Mouse (Mus musculus): ENCODE data around the gene Col4a3bp. TPM values are rescaled to one million over a fixed set of nuclear protein-coding genes. Genes with fewer than 3 reads are reported as not detected.

Gene Col4a3bp
- polyA plus RNA-seq, 1 experiment from 2014 or later = 7.1 TPM

DNA sequence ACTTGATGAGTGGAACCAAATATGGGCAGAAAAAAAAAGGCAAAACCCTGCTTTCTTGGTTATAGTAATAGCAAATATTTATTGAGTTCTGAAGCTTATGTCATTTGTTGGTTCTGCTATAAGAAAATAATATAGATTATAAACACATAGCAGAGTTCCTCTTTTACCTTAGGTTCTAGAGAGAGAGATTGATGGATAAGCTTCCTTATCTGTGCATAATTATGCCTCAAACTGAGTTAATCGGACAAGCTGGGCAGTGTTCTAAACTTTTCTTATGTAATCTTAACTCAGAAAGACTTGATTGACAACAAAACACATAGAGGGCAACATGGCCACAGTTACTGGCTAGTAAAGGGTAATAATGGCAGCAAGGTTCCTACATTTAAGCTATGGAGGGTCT lies 4.8 kb downstream of the Col4a3bp start:
- no peak for DNase-seq (ENCODE audit: low spot score)
- 75% methylated on average over 1 of the region's 1 CpGs for WGBS
- H3K27me3 ChIP-seq (ENCODE audit: low read depth, poor library complexity, severe bottlenecking) = no peaks in the 10 kb centered on the region

DNA sequence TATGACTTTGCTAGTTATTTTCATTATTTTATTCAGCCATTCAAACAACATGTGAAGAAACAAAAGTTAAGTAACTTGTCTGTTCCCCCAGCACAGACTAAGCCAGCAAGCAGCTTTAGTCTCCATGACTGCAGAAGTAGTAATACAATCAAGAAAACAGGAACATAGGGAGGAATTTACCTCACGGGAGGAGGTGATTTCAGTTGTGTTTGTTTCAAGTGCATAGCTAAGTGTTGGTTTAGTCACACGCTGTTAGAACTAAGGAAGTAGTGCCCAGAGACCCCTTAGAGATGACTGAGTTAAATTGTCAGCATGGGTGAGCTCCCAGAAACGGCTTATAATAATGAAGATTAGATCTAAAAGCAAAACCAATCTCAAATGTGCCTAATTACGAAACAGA lies 5.5 kb downstream of the Col4a3bp start:
- WGBS = 69% methylated on average over 4 of the region's 4 CpGs

More for the DNA sequence above, 4.8 kb downstream of the Col4a3bp start:
- peaks cover 13% of the 10 kb centered on the region for H3K4me1 ChIP-seq
- no peak overlapping the region for H3K4me3 ChIP-seq
- no peak overlapping the region for H3K27ac ChIP-seq (replicated peaks)
- no peaks in the 10 kb centered on the region for H3K9me3 ChIP-seq (replicated peaks)
- 0 out of 2 replicates have a peak, but pooled peaks cover 4% of the 10 kb centered on the region for H3K36me3 ChIP-seq

DNA sequence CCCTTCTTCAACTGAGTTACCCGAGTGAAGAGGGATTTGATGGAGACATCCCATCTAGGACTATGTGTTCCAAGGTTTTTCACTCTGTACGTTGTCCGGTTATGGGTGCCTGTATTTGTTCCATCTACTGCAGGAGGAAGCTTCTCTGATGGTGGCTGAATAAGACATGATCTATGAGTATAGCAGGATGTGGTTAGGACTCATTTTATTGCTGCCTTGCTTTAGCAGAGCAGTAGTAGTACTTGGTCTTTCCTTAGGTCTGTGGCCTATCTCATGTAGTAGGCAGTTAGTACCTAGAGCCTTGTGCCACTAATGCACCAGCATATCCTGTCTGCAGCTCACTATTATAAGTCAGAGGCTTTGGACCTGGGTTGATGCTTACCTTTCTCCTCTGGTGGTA lies 12.7 kb downstream of the Col4a3bp start:
- H3K27ac ChIP-seq (replicated peaks) = no peak overlapping the region
- H3K27me3 ChIP-seq (ENCODE audit: low read depth, poor library complexity, severe bottlenecking) = no peaks in the 10 kb centered on the region
- no peaks in the 10 kb centered on the region for H3K9me3 ChIP-seq (replicated peaks)
- H3K36me3 ChIP-seq = 0 out of 2 replicates have a peak, but pooled peaks cover 4% of the 10 kb centered on the region
- no peaks in the 10 kb centered on the region for H3K4me1 ChIP-seq
- WGBS = 95% methylated on average over 3 of the region's 3 CpGs
- no peak for DNase-seq (ENCODE audit: low spot score)
- H3K4me3 ChIP-seq = no peak overlapping the region

More for the DNA sequence above, 5.5 kb downstream of the Col4a3bp start:
- no peak for DNase-seq (ENCODE audit: low spot score)
- no peaks in the 10 kb centered on the region for H3K9me3 ChIP-seq (replicated peaks)
- H3K4me1 ChIP-seq = peaks cover 13% of the 10 kb centered on the region
- 0 out of 2 replicates have a peak, but pooled peaks cover 4% of the 10 kb centered on the region for H3K36me3 ChIP-seq
- no peak overlapping the region for H3K27ac ChIP-seq (replicated peaks)
- H3K4me3 ChIP-seq = no peak overlapping the region
- H3K27me3 ChIP-seq (ENCODE audit: low read depth, poor library complexity, severe bottlenecking) = no peaks in the 10 kb centered on the region

GRCm38 (mm10) chr13:96567977-96568376 lies 25.6 kb downstream of the Col4a3bp start:
- 76% methylated on average over 6 of the region's 6 CpGs for WGBS
- no peak overlapping the region for H3K27ac ChIP-seq (replicated peaks)
- H3K9me3 ChIP-seq (replicated peaks) = no peaks in the 10 kb centered on the region
- H3K27me3 ChIP-seq (ENCODE audit: low read depth, poor library complexity, severe bottlenecking) = no peaks in the 10 kb centered on the region
- H3K4me1 ChIP-seq = peaks cover 15% of the 10 kb centered on the region
- no peak overlapping the region for H3K4me3 ChIP-seq
- no peak for DNase-seq (ENCODE audit: low spot score)
- peaks cover 7% of the 10 kb centered on the region for H3K36me3 ChIP-seq

DNA sequence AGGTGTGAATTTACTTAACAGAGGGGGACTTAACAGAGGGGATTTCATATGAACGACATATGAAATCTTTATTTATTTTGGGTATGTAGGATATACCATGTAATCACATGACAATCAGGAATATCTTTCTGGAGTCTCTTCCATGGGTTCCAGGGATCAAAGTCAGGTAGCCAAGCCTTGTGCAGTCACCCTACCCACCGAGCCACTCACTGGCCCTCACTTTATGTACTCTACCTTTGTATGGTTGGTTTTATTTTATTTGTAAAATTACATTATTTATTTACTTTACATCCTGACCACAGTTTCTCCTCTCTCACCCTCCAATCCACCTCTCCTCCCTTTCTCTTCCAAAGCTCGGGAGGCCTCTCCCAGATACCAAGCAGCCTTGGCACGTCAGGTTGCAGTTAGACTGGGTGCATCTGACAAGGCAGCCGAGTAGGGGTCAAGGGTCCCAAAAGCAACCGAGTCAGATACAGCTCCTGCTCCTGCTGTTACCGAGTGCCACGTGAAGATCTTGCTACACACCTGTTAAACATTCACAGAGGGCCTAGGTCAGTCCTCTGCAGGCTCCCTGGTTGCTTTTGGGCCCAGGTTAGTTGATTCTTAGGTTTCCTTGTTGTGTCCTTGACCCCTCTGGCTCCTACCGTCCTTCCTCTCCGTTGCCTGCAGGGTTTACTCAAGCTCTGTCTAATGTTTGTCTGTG lies 28.0 kb downstream of the Col4a3bp start:
- Histone ChIP-seq H3K4me1 (peaks cover 15% of the 10 kb centered on the region), H3K36me3 (peaks cover 13% of the 10 kb centered on the region), H3K9me3 (replicated peaks) (no peaks in the 10 kb centered on the region), H3K27ac (replicated peaks) (peak overlapping the region; percentile 25; the same call in 1 of the 2 replicates), H3K4me3 (no peak overlapping the region), H3K27me3 (ENCODE audit: low read depth, poor library complexity, severe bottlenecking) (no peaks in the 10 kb centered on the region)
- DNase-seq (ENCODE audit: low spot score) = no peak
- 61% methylated on average over 10 of the region's 10 CpGs for WGBS

DNA sequence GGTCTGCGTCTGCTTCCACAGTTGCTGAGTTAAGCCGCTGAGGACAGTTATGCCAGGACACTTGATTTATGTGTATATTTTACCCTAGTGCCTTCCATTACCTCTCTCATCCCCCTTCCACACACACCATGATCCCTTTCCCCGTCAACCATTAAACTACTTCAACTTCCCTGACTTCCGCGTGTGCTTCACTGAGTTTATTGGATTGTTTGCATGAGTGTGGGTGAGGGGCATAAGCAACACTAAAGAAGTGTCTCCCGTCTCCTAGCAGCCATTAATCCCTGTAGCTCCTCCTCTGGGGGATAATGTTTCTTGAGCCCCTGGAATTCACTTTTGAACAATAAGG lies 28.6 kb downstream of the Col4a3bp start:
- no peak for DNase-seq (ENCODE audit: low spot score)
- no peaks in the 10 kb centered on the region for H3K9me3 ChIP-seq (replicated peaks)
- peaks cover 16% of the 10 kb centered on the region for H3K36me3 ChIP-seq
- H3K27ac ChIP-seq (replicated peaks) = peak overlapping the region; percentile 25; the same call in 1 of the 2 replicates
- H3K4me3 ChIP-seq = no peak overlapping the region
- no peaks in the 10 kb centered on the region for H3K27me3 ChIP-seq (ENCODE audit: low read depth, poor library complexity, severe bottlenecking)
- H3K4me1 ChIP-seq = peaks cover 15% of the 10 kb centered on the region
- WGBS = 53% methylated on average over 6 of the region's 6 CpGs

- Histone ChIP-seq H3K27ac (replicated peaks) (no peak overlapping the region), H3K4me1 (peaks cover 12% of the 10 kb centered on the region), H3K9me3 (replicated peaks) (no peaks in the 10 kb centered on the region), H3K27me3 (ENCODE audit: low read depth, poor library complexity, severe bottlenecking) (no peaks in the 10 kb centered on the region), H3K36me3 (peaks cover 16% of the 10 kb centered on the region), H3K4me3 (no peak overlapping the region)
- 91% methylated on average over 2 of the region's 2 CpGs for WGBS
- DNase-seq (ENCODE audit: low spot score) = no peak
These were observed 31.8 kb downstream of the Col4a3bp start for GRCm38 (mm10) chr13:96574170-96574569.

GRCm38 (mm10) chr13:96579104-96579503 lies 36.7 kb downstream of the Col4a3bp start:
- WGBS = 76% methylated on average over 2 of the region's 2 CpGs
- H3K4me1 ChIP-seq = peaks cover 4% of the 10 kb centered on the region; the same call in 1 of the 2 replicates
- H3K36me3 ChIP-seq = 0 out of 2 replicates have a peak, but pooled peaks cover 4% of the 10 kb centered on the region
- no peaks in the 10 kb centered on the region for H3K9me3 ChIP-seq (replicated peaks)
- no peak overlapping the region for H3K27ac ChIP-seq (replicated peaks)
- no peak for DNase-seq (ENCODE audit: low spot score)
- H3K4me3 ChIP-seq = no peak overlapping the region
- H3K27me3 ChIP-seq (ENCODE audit: low read depth, poor library complexity, severe bottlenecking) = no peaks in the 10 kb centered on the region

DNA sequence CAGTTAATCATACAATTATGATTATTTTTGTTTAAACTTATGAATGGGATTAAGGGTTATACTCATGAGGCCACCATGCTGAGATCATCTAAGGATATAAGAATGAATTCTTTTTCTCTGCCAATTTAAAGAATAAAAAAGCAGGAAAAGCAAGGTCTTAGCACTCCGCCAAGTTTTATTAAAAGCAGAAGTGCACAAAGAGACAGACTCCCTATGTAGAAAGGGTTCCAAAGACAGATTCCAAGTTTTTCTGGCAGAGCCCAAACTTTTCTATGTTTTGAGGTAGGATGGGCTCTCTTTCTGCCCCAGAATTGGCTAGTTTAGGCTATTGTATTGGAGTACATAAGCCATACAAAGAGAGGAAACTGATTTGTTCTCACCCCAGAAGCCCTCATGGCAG lies 37.6 kb downstream of the Col4a3bp start:
- H3K27ac ChIP-seq (replicated peaks) = no peak overlapping the region
- 0 out of 2 replicates have a peak, but pooled peaks cover 4% of the 10 kb centered on the region for H3K36me3 ChIP-seq
- no peak for DNase-seq (ENCODE audit: low spot score)
- no peaks in the 10 kb centered on the region for H3K9me3 ChIP-seq (replicated peaks)
- no peak overlapping the region for H3K4me3 ChIP-seq
- H3K27me3 ChIP-seq (ENCODE audit: low read depth, poor library complexity, severe bottlenecking) = no peaks in the 10 kb centered on the region
- peaks cover 4% of the 10 kb centered on the region; the same call in 1 of the 2 replicates for H3K4me1 ChIP-seq
- 78% methylated on average over 1 of the region's 1 CpGs for WGBS

DNA sequence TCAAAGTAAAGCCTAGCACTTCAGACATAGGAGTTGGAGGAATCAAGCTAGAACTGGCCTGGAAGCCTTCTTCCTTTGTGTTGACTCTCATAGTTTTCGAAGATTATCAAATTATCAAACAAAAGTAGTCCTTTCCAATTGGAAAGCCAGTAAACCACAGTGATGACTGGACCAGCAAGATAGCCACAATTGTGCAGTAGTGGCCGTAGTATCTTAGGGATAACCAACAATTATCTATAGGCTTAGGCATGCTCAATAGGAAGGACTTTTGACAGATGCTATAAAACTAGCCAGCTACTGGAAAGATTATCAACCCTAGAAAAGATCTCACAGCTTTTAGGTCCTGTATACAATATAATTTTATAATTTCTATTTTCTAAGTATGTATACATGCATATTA lies 41.8 kb downstream of the Col4a3bp start:
- Histone ChIP-seq H3K27me3 (ENCODE audit: low read depth, poor library complexity, severe bottlenecking) (no peaks in the 10 kb centered on the region), H3K27ac (replicated peaks) (no peak overlapping the region), H3K4me1 (peaks cover 7% of the 10 kb centered on the region), H3K9me3 (replicated peaks) (no peaks in the 10 kb centered on the region), H3K4me3 (no peak overlapping the region), H3K36me3 (no peaks in the 10 kb centered on the region)
- 96% methylated on average over 2 of the region's 2 CpGs for WGBS
- DNase-seq (ENCODE audit: low spot score) = no peak

- Histone ChIP-seq H3K4me1 (peaks cover 7% of the 10 kb centered on the region), H3K9me3 (replicated peaks) (no peaks in the 10 kb centered on the region), H3K36me3 (no peaks in the 10 kb centered on the region), H3K4me3 (no peak overlapping the region), H3K27me3 (ENCODE audit: low read depth, poor library complexity, severe bottlenecking) (no peaks in the 10 kb centered on the region), H3K27ac (replicated peaks) (no peak overlapping the region)
- DNase-seq (ENCODE audit: low spot score) = no peak
- 98% methylated on average over 5 of the region's 5 CpGs for WGBS
These were observed 44.1 kb downstream of the Col4a3bp start for GRCm38 (mm10) chr13:96586540-96586939.

DNA sequence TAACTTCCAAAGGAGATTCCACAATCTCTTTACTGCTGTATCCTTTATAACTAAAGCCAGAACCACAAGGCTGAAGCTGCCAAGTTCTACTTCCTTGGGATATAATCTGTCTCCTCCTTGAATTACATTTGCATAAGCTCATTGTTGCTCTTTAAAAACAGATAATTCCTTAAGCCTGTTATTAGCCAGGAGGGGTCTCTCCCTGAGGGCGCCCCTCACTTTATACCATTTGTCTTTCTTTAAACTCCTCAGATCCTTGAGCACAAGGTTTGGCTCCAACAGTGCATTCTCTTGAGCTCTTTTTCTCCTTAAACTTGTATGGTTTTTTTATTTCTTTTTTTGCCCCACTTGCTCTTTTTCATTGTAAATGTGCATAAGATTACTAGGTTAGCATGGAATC lies 46.2 kb downstream of the Col4a3bp start:
- Histone ChIP-seq H3K36me3 (no peaks in the 10 kb centered on the region), H3K27me3 (ENCODE audit: low read depth, poor library complexity, severe bottlenecking) (no peaks in the 10 kb centered on the region), H3K4me1 (peaks cover 11% of the 10 kb centered on the region), H3K27ac (replicated peaks) (no peak overlapping the region), H3K4me3 (no peak overlapping the region), H3K9me3 (replicated peaks) (no peaks in the 10 kb centered on the region)
- no peak for DNase-seq (ENCODE audit: low spot score)
- 44% methylated on average over 1 of the region's 1 CpGs for WGBS

- DNase-seq (ENCODE audit: low spot score) = no peak
- no peaks in the 10 kb centered on the region for H3K36me3 ChIP-seq
- H3K27ac ChIP-seq (replicated peaks) = no peak overlapping the region
- WGBS = 20% methylated on average over 1 of the region's 1 CpGs
- H3K27me3 ChIP-seq (ENCODE audit: low read depth, poor library complexity, severe bottlenecking) = no peaks in the 10 kb centered on the region
- H3K4me3 ChIP-seq = no peak overlapping the region
- H3K9me3 ChIP-seq (replicated peaks) = no peaks in the 10 kb centered on the region
- H3K4me1 ChIP-seq = peaks cover 6% of the 10 kb centered on the region
These were observed 51.2 kb downstream of the Col4a3bp start for GRCm38 (mm10) chr13:96593621-96594020.
